Mouse (Mus musculus) embryonic facial prominence, embryonic 10.5 days (tissue): Measurements from ENCODE around the gene Irak1. TPM values are rescaled to one million over a fixed set of nuclear protein-coding genes. Genes with fewer than 3 reads are reported as not detected.

Experiments
- microRNA counts: library from miRNA; unstranded; fragments of <30 nt; microRNA quantifications from one replicate; lab custom pipeline; 2017
- microRNA-seq: library from miRNA; unstranded; fragments of <30 nt; microRNA quantifications from one replicate; pipeline ENCODE4, GENCODE M21; 2017
- polyA plus RNA-seq: library from polyadenylated mRNA; unstranded; fragments of >200 nt; fragmentation: Nextera tagmentation; extraction: Ambion mirVana; gene quantifications from 2 replicates; pipeline ENCODE4 v1.2.1, GENCODE M21; 2016

Irak1 gene
- polyA plus RNA-seq, 1 experiment from 2014 or later, result 54.0 TPM

MicroRNA genes within 50 kb of the gene (microRNA counts, 519-probe panel; counts per million panel counts)
- microRNA mmu-miR-718 (lab: Ali Mortazavi, UCI), result 188 counts per million, percentile 57 among the panel's probes with 10 or more counts

Small RNAs within 50 kb of the gene (microRNA-seq; reads per million reads assigned to microRNA genes)
- 2.7 reads per million for gene Mir5132
- not detected for gene Mir718

Other genes with a start within 250 kb of the Irak1 start
- gene Srpk3, start 249.5 kb downstream of the Irak1 start, polyA plus RNA-seq, result 1.00 and 2.0 TPM in 2 replicates
- gene Idh3g, start 237.0 kb downstream of the Irak1 start, polyA plus RNA-seq, result 175 and 176 TPM in 2 replicates
- gene Ssr4, start 236.9 kb downstream of the Irak1 start, polyA plus RNA-seq, result 101 and 107 TPM in 2 replicates
- 0.65 and 0.79 TPM in 2 replicates for gene Pdzd4, start 198.9 kb downstream of the Irak1 start, polyA plus RNA-seq
- 0.05 and 0.07 TPM in 2 replicates for gene Avpr2, start 131.8 kb downstream of the Irak1 start, polyA plus RNA-seq
- 8.0 and 8.2 TPM in 2 replicates for gene L1cam, start 127.8 kb downstream of the Irak1 start, polyA plus RNA-seq
- gene Arhgap4, start 102.0 kb downstream of the Irak1 start, polyA plus RNA-seq, result 2.1 and 2.6 TPM in 2 replicates
- gene Naa10, start 102.0 kb downstream of the Irak1 start, polyA plus RNA-seq, result 169 and 181 TPM in 2 replicates
- 22.4 and 23.3 TPM in 2 replicates for gene Renbp, start 93.1 kb downstream of the Irak1 start, polyA plus RNA-seq
- gene Hcfc1, start 57.6 kb downstream of the Irak1 start, polyA plus RNA-seq, result 79.9 and 84.5 TPM in 2 replicates
- not detected in 2 replicates for gene Opn1mw, start 103.5 kb upstream of the Irak1 start, polyA plus RNA-seq
- gene Mecp2, start 111.4 kb upstream of the Irak1 start, polyA plus RNA-seq, result 12.4 and 15.7 TPM in 2 replicates
- not detected in 2 replicates for gene Tex28, start 143.9 kb upstream of the Irak1 start, polyA plus RNA-seq
- gene Tktl1, start 153.3 kb upstream of the Irak1 start, polyA plus RNA-seq, result 0.10 TPM in 1 of 2 replicates, not detected in the other
- gene Flna, start 225.9 kb upstream of the Irak1 start, polyA plus RNA-seq, result 315 and 331 TPM in 2 replicates
- 25.9 and 27.8 TPM in 2 replicates for gene Emd, start 230.8 kb upstream of the Irak1 start, polyA plus RNA-seq
- gene Rpl10, start 246.9 kb upstream of the Irak1 start, polyA plus RNA-seq, result 846 and 850 TPM in 2 replicates